Mouse (Mus musculus): Measurements from ENCODE around the gene Nucks1. TPM values are rescaled to one million over a fixed set of nuclear protein-coding genes. Genes with fewer than 3 reads are reported as not detected.

Nucks1 gene
- polyA plus RNA-seq, 1 experiment from 2014 or later, result 67.1 TPM

DNA sequence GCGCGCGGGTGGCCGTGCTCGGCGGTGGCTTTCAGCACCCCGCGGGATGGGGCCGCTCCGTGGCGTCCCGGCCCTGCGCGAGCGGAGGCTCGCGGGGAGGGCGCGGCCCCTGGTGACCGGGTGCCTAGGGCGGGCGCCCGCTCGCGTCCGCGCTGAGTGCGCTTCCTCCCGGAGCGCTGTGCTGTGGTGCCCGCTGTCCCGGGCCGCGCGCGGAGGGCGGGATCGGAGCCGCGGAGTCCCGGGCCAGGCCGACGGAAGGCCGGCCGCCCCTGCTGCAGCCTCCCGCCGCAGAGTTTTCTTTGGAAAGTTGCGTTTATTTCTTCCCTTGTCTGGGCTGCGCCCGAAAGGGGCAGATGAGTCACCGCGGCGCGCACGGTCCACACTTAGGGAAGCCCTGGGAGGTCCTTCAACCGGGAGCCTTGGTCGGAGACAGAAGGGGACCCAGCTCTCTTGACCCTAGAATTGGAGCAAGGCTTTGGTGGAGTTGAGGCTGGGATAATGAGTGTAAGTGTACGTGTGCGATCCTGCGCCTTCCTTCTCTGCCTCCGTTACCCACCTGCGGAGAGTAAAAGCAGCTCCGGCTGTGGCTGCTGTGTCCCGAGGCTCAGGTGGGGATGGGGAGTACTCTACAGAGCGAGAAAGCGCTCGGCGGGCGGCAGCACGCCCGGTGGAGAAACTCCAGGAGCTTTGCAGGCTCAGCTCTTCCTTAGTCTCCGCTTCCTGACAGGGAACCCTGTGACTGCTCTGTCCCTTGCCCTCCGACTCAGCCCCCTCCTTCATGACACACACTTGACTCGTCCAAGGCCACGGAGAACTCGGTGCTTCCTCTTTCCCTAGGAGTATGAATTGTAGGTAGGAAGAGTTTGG is 53.0 kb downstream of the Nucks1 start:
- ATAC-seq (replicated peaks; ENCODE audit: insufficient number of reproducible peaks, low FRiP score, low TSS enrichment, low read depth) (peak; percentile 49; the same call in 1 of the 2 replicates), DNase-seq (ENCODE audit: low spot score) (peak; percentile 42)
- Histone ChIP-seq H3K27ac (replicated peaks; ENCODE audit: low read depth, low read length) (no peak overlapping the region), H3K4me2 (ENCODE audit: low read depth, low read length) (peak overlapping the region; percentile 100), H3K9ac (replicated peaks; ENCODE audit: low read length) (peak overlapping the region; percentile 72), H3K9me3 (replicated peaks; ENCODE audit: control insufficient read depth, low read length) (no peaks in the 10 kb centered on the region), H3K36me3 (replicated peaks; ENCODE audit: control insufficient read depth, insufficient read depth, low read depth, low read length) (no peaks in the 10 kb centered on the region), H3K27me3 (ENCODE audit: control insufficient read depth, insufficient read depth, low read length) (peaks cover 18% of the 10 kb centered on the region), H3K4me1 (ENCODE audit: control insufficient read depth, insufficient read depth, low read length) (no peaks in the 10 kb centered on the region; the same call in 1 of the 2 replicates), H3K4me3 (ENCODE audit: low read depth, low read length) (peak overlapping the region; percentile 80)
- under 1% methylated on average over 66 of the region's 76 CpGs for WGBS

- Histone ChIP-seq H3K9ac (replicated peaks; ENCODE audit: low read length) (no peak overlapping the region), H3K4me3 (ENCODE audit: low read depth, low read length) (peak overlapping the region; percentile 80), H3K4me1 (ENCODE audit: control insufficient read depth, insufficient read depth, low read length) (no peaks in the 10 kb centered on the region; the same call in 1 of the 2 replicates), H3K36me3 (replicated peaks; ENCODE audit: control insufficient read depth, insufficient read depth, low read depth, low read length) (no peaks in the 10 kb centered on the region), H3K27ac (replicated peaks; ENCODE audit: low read depth, low read length) (no peak overlapping the region), H3K4me2 (ENCODE audit: low read depth, low read length) (peak overlapping the region; percentile 100), H3K27me3 (ENCODE audit: control insufficient read depth, insufficient read depth, low read length) (peaks cover 19% of the 10 kb centered on the region), H3K9me3 (replicated peaks; ENCODE audit: control insufficient read depth, low read length) (no peaks in the 10 kb centered on the region)
- DNase-seq (ENCODE audit: low spot score) (no peak), ATAC-seq (replicated peaks; ENCODE audit: insufficient number of reproducible peaks, low FRiP score, low TSS enrichment, low read depth) (no peak)
- WGBS, result 24% methylated on average over 5 of the region's 5 CpGs
Observed at GRCm38 (mm10) chr1:131964100-131964499, 53.8 kb downstream of the Nucks1 start.

DNA sequence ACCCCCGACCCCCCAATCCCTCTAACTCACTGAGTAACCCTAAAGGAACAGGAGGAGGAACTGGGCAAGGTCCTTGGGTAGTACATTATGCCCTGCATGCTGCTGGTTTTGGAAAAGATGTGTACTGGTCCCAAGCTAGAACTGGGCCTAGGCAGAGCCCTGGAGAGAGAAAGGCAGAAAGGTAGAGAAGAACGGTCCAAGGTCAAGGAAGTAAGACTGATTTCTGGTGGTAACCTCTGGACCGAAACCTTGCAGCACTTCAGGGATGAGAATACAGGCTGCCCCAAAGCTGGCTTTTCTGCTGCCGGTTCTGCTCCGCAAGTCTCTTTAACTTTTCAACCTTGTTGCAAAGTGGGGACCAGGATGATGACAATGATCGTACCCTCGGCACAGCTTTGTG is 54.2 kb downstream of the Nucks1 start:
- Histone ChIP-seq H3K4me1 (ENCODE audit: control insufficient read depth, insufficient read depth, low read length) (no peaks in the 10 kb centered on the region; the same call in 1 of the 2 replicates), H3K27me3 (ENCODE audit: control insufficient read depth, insufficient read depth, low read length) (peaks cover 21% of the 10 kb centered on the region), H3K4me2 (ENCODE audit: low read depth, low read length) (no peak overlapping the region), H3K9me3 (replicated peaks; ENCODE audit: control insufficient read depth, low read length) (no peaks in the 10 kb centered on the region), H3K36me3 (replicated peaks; ENCODE audit: control insufficient read depth, insufficient read depth, low read depth, low read length) (no peaks in the 10 kb centered on the region), H3K9ac (replicated peaks; ENCODE audit: low read length) (no peak overlapping the region), H3K27ac (replicated peaks; ENCODE audit: low read depth, low read length) (no peak overlapping the region), H3K4me3 (ENCODE audit: low read depth, low read length) (no peak overlapping the region)
- 66% methylated on average over 7 of the region's 7 CpGs for WGBS
- DNase-seq (ENCODE audit: low spot score) (no peak), ATAC-seq (replicated peaks; ENCODE audit: insufficient number of reproducible peaks, low FRiP score, low TSS enrichment, low read depth) (no peak)

DNA sequence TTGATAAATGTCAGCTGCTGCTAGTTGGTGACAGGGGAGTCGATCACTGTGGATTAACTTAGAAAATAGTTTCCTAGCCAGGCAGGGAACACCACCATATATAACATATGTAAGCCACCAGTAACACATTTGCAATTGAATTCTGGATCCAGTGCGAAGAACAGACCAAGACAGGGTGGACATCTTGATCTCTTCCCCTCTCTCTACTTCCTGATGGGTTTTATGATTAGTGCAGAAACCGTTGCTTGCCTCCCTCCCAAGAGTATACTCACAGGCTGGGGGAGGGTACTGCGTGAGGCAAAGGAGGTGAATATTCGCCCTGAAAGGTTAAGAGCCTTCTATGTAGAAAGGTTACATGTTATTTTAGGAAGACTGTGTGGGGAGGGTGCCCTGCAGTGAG is 55.5 kb downstream of the Nucks1 start:
- Histone ChIP-seq H3K9me3 (replicated peaks; ENCODE audit: control insufficient read depth, low read length) (no peaks in the 10 kb centered on the region), H3K4me2 (ENCODE audit: low read depth, low read length) (no peak overlapping the region), H3K36me3 (replicated peaks; ENCODE audit: control insufficient read depth, insufficient read depth, low read depth, low read length) (no peaks in the 10 kb centered on the region), H3K27ac (replicated peaks; ENCODE audit: low read depth, low read length) (no peak overlapping the region), H3K4me1 (ENCODE audit: control insufficient read depth, insufficient read depth, low read length) (peaks cover 4% of the 10 kb centered on the region), H3K4me3 (ENCODE audit: low read depth, low read length) (no peak overlapping the region), H3K9ac (replicated peaks; ENCODE audit: low read length) (no peak overlapping the region), H3K27me3 (ENCODE audit: control insufficient read depth, insufficient read depth, low read length) (peaks cover 21% of the 10 kb centered on the region)
- 39% methylated on average over 5 of the region's 5 CpGs for WGBS
- ATAC-seq (replicated peaks; ENCODE audit: insufficient number of reproducible peaks, low FRiP score, low TSS enrichment, low read depth) (no peak), DNase-seq (ENCODE audit: low spot score) (no peak)

GRCm38 (mm10) chr1:131967336-131967735 is 57.0 kb downstream of the Nucks1 start:
- H3K4me2 ChIP-seq (ENCODE audit: low read depth, low read length), result no peak overlapping the region
- ATAC-seq (replicated peaks; ENCODE audit: insufficient number of reproducible peaks, low FRiP score, low TSS enrichment, low read depth) (no peak), DNase-seq (ENCODE audit: low spot score) (no peak)
- no peak overlapping the region for H3K27ac ChIP-seq (replicated peaks; ENCODE audit: low read depth, low read length)
- 78% methylated on average over 7 of the region's 7 CpGs for WGBS
- H3K9ac ChIP-seq (replicated peaks; ENCODE audit: low read length), result no peak overlapping the region
- H3K9me3 ChIP-seq (replicated peaks; ENCODE audit: control insufficient read depth, low read length), result no peaks in the 10 kb centered on the region
- H3K4me1 ChIP-seq (ENCODE audit: control insufficient read depth, insufficient read depth, low read length), result peaks cover 13% of the 10 kb centered on the region
- peaks cover 18% of the 10 kb centered on the region for H3K27me3 ChIP-seq (ENCODE audit: control insufficient read depth, insufficient read depth, low read length)
- H3K36me3 ChIP-seq (replicated peaks; ENCODE audit: control insufficient read depth, insufficient read depth, low read depth, low read length), result no peaks in the 10 kb centered on the region
- no peak overlapping the region for H3K4me3 ChIP-seq (ENCODE audit: low read depth, low read length)

GRCm38 (mm10) chr1:131968556-131968955 is 58.2 kb downstream of the Nucks1 start:
- no peak overlapping the region for H3K27ac ChIP-seq (replicated peaks; ENCODE audit: low read depth, low read length)
- H3K4me1 ChIP-seq (ENCODE audit: control insufficient read depth, insufficient read depth, low read length), result peaks cover 19% of the 10 kb centered on the region
- peaks cover 12% of the 10 kb centered on the region for H3K27me3 ChIP-seq (ENCODE audit: control insufficient read depth, insufficient read depth, low read length)
- no peak overlapping the region for H3K9ac ChIP-seq (replicated peaks; ENCODE audit: low read length)
- no peak overlapping the region for H3K4me3 ChIP-seq (ENCODE audit: low read depth, low read length)
- WGBS, result 39% methylated on average over 3 of the region's 3 CpGs
- H3K4me2 ChIP-seq (ENCODE audit: low read depth, low read length), result no peak overlapping the region
- DNase-seq (ENCODE audit: low spot score) (no peak), ATAC-seq (replicated peaks; ENCODE audit: insufficient number of reproducible peaks, low FRiP score, low TSS enrichment, low read depth) (no peak)
- no peaks in the 10 kb centered on the region for H3K9me3 ChIP-seq (replicated peaks; ENCODE audit: control insufficient read depth, low read length)
- H3K36me3 ChIP-seq (replicated peaks; ENCODE audit: control insufficient read depth, insufficient read depth, low read depth, low read length), result no peaks in the 10 kb centered on the region

- no peak overlapping the region for H3K27ac ChIP-seq (replicated peaks; ENCODE audit: low read depth, low read length)
- WGBS, result 67% methylated on average over 6 of the region's 6 CpGs
Observed at GRCm38 (mm10) chr1:131968983-131969382, 58.6 kb downstream of the Nucks1 start.

GRCm38 (mm10) chr1:131969825-131970224 is 59.5 kb downstream of the Nucks1 start:
- ATAC-seq (replicated peaks; ENCODE audit: insufficient number of reproducible peaks, low FRiP score, low TSS enrichment, low read depth), result no peak
- WGBS, result 38% methylated on average over 4 of the region's 4 CpGs
- no peaks in the 10 kb centered on the region for H3K9me3 ChIP-seq (replicated peaks; ENCODE audit: control insufficient read depth, low read length)
- H3K9ac ChIP-seq (replicated peaks; ENCODE audit: low read length), result no peak overlapping the region
- H3K4me1 ChIP-seq (ENCODE audit: control insufficient read depth, insufficient read depth, low read length), result peaks cover 19% of the 10 kb centered on the region
- no peak overlapping the region for H3K4me2 ChIP-seq (ENCODE audit: low read depth, low read length)
- H3K36me3 ChIP-seq (replicated peaks; ENCODE audit: control insufficient read depth, insufficient read depth, low read depth, low read length), result no peaks in the 10 kb centered on the region
- DNase-seq (ENCODE audit: low spot score), result no peak
- no peak overlapping the region for H3K4me3 ChIP-seq (ENCODE audit: low read depth, low read length)
- H3K27ac ChIP-seq (replicated peaks; ENCODE audit: low read depth, low read length), result no peak overlapping the region
- peaks cover 5% of the 10 kb centered on the region for H3K27me3 ChIP-seq (ENCODE audit: control insufficient read depth, insufficient read depth, low read length)

More at GRCm38 (mm10) chr1:131968983-131969382, 58.6 kb downstream of the Nucks1 start:
- peaks cover 19% of the 10 kb centered on the region for H3K4me1 ChIP-seq (ENCODE audit: control insufficient read depth, insufficient read depth, low read length)
- no peak for DNase-seq (ENCODE audit: low spot score)
- no peak overlapping the region for H3K4me2 ChIP-seq (ENCODE audit: low read depth, low read length)
- peaks cover 10% of the 10 kb centered on the region for H3K27me3 ChIP-seq (ENCODE audit: control insufficient read depth, insufficient read depth, low read length)
- ATAC-seq (replicated peaks; ENCODE audit: insufficient number of reproducible peaks, low FRiP score, low TSS enrichment, low read depth), result no peak
- no peak overlapping the region for H3K4me3 ChIP-seq (ENCODE audit: low read depth, low read length)
- no peaks in the 10 kb centered on the region for H3K9me3 ChIP-seq (replicated peaks; ENCODE audit: control insufficient read depth, low read length)
- H3K9ac ChIP-seq (replicated peaks; ENCODE audit: low read length), result no peak overlapping the region
- no peaks in the 10 kb centered on the region for H3K36me3 ChIP-seq (replicated peaks; ENCODE audit: control insufficient read depth, insufficient read depth, low read depth, low read length)
